Mouse (Mus musculus) liver, postnatal 0 days (tissue): ENCODE measurements around the gene Acaa1a.

ENCODE experiments used
- CTCF ChIP-seq: sonication (generic); IDR thresholded peaks from 2 replicates; pipeline ENCODE4 v1.5.1; 2016; ENCODE audit warnings: antibody characterized with exemption, low read depth
- EP300 ChIP-seq: IDR thresholded peaks from 2 replicates; pipeline ENCODE4 v1.6.1; 2016; ENCODE audit warnings: antibody characterized with exemption, low read depth, mild to moderate bottlenecking

DNA sequence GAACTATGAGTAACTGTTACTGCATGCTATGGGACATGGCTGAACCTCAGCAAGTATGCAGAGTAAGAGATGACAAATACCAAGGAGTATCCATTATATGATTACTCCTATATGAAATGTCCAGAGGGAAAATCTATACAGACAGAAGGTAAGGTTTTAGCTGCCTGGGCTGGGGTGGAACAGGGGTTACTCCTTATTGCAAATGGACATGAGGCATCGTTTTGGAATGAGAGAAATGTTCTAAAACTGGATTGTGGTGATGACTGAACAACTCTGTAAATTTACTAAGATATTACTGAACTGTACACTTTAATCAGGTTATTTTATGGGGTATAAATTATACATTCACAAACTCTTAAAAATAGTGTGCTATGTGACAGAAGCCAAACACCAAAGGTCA lies 20.6 kb upstream of the Acaa1a start:
- TF ChIP-seq CTCF (no peak), EP300 (no peak)
